Mouse (Mus musculus) kidney, adult 2 months (tissue): ENCODE data around the gene Lhb. TPM values are rescaled to one million over a fixed set of nuclear protein-coding genes. Genes with fewer than 3 reads are reported as not detected.
"Not testable (repeated sequence)": the region's sequence is repeated elsewhere in the genome, so short reads cannot be mapped to it uniquely, and the experiment has no call there.

Source experiments
- DNase-seq: peaks from one replicate; pipeline ENCODE4 v3.0.0; 2021
- H3K27ac ChIP-seq: fragments of 200-500 bp; 2 replicates; pipeline ENCODE4 v1.5.1; 2012; ENCODE audit warnings: low read depth, low read length, control low read depth, inconsistent platforms; ENCODE audit not compliant: insufficient read depth
- H3K27me3 ChIP-seq: fragments of 200-500 bp; replicated peaks from 2 replicates; pipeline ENCODE4 v1.6.1; 2012; ENCODE audit warnings: mild to moderate bottlenecking, moderate library complexity, low read length, inconsistent platforms; ENCODE audit not compliant: control insufficient read depth, insufficient read depth
- H3K36me3 ChIP-seq: fragments of 200-500 bp; 2 replicates; pipeline ENCODE4 v1.6.1; 2012; ENCODE audit warnings: mild to moderate bottlenecking, moderate library complexity, low read length, inconsistent platforms; ENCODE audit not compliant: control insufficient read depth, insufficient read depth
- H3K4me1 ChIP-seq: fragments of 200-500 bp; 2 replicates; pipeline ENCODE4 v1.6.1; 2011; ENCODE audit warnings: low read length; ENCODE audit not compliant: control insufficient read depth, insufficient read depth
- H3K4me3 ChIP-seq: fragments of 200-500 bp; 2 replicates; pipeline ENCODE4 v1.5.1; 2011; ENCODE audit warnings: mild to moderate bottlenecking, low read depth, low read length, control low read depth; ENCODE audit not compliant: insufficient read depth
- CTCF ChIP-seq: fragments of 200-500 bp; conservative IDR thresholded peaks from 2 replicates; pipeline ENCODE4 v1.5.1; 2011; ENCODE audit warnings: low read depth, mild to moderate bottlenecking, control low read depth, low read length, moderate library complexity, mixed read lengths; ENCODE audit not compliant: insufficient read depth, insufficient read length
- POLR2A ChIP-seq: fragments of 200-500 bp; IDR thresholded peaks from one replicate; pipeline ENCODE4 v1.6.1; 2011; ENCODE audit warnings: low read depth, low read length, control low read depth
- WGBS: fragments of 180-500 bp; shearing (Covaris S2); methylation state at CpG from one replicate; pipeline ENCODE4 v1.1.7; 2018; 5-methylcytosine and 5-hydroxymethylcytosine counted together
- polyA plus RNA-seq: library from polyadenylated mRNA; depleted of rRNA; stranded (reverse); fragments of >200 nt; gene quantifications from 2 replicates; pipeline ENCODE4 v1.2.3, GENCODE M21; 2012; rRNA removed

Gene Lhb
- polyA plus RNA-seq, result not detected in 2 replicates

- Histone ChIP-seq H3K4me3 (no peak within 1 kb of the TSS), H3K27me3 (no peaks in the 10 kb centered on the region), H3K4me1 (no peaks in the 10 kb centered on the region), H3K27ac (no peak within 1 kb of the TSS), H3K36me3 (no peaks in the 10 kb centered on the region; the same call in 1 of the 2 replicates)
- 69% methylated on average over 6 of the region's 6 CpGs for WGBS
- no peak for DNase-seq
- TF ChIP-seq POLR2A, result no peak
- TF ChIP-seq CTCF, result no peak
Measured at GRCm38 (mm10) chr7:45420615-45420919, at the start of gene Lhb. Gene Lhb, plus strand, starts transcription at chr7:45420820.

GRCm38 (mm10) chr7:45372371-45372770, 48.2 kb upstream of the Lhb start:
- H3K4me3 ChIP-seq, result no peak overlapping the region
- 75% methylated on average over 5 of the region's 5 CpGs for WGBS
- no peak for DNase-seq
- H3K4me1 ChIP-seq, result no peaks in the 10 kb centered on the region; the same call in 1 of the 2 replicates
- no peaks in the 10 kb centered on the region; the same call in 1 of the 2 replicates for H3K36me3 ChIP-seq
- no peak overlapping the region for H3K27ac ChIP-seq
- H3K27me3 ChIP-seq, result no peaks in the 10 kb centered on the region
- TF ChIP-seq CTCF (no peak), POLR2A (no peak)

- H3K4me1 ChIP-seq, result no peaks in the 10 kb centered on the region; the same call in 1 of the 2 replicates
- TF ChIP-seq POLR2A, result no peak
- TF ChIP-seq CTCF, result no peak
- 93% methylated on average over 8 of the region's 8 CpGs for WGBS
- no peak overlapping the region for H3K27ac ChIP-seq
- H3K4me3 ChIP-seq, result no peak overlapping the region
- no peaks in the 10 kb centered on the region for H3K27me3 ChIP-seq
- H3K36me3 ChIP-seq, result no peaks in the 10 kb centered on the region; the same call in 1 of the 2 replicates
- DNase-seq, result no peak
Measured at GRCm38 (mm10) chr7:45374620-45375019, 46.0 kb upstream of the Lhb start.

DNA sequence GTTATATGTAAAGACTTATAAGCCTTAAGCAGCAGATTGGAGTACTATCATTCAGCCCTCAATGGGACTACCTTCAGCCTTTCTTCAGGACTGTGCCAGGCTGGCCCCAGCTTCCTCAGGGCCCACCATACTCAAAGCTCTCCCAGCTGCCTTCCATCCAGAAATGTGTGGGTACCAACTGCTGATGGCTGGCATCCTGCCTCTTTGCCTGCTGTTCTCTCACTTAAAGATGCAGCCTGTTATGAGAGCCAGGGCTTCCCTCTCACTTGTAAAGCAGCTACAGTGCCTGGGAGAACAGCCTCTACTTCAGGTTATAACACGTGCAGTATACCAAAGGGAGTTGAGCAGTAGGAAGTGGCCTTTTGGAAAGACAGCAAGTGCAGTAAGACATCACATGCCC, 44.6 kb upstream of the Lhb start:
- Histone ChIP-seq H3K36me3 (no peaks in the 10 kb centered on the region; the same call in 1 of the 2 replicates), H3K4me3 (no peak overlapping the region), H3K27ac (no peak overlapping the region), H3K4me1 (no peaks in the 10 kb centered on the region), H3K27me3 (no peaks in the 10 kb centered on the region)
- DNase-seq, result no peak
- WGBS, result 83% methylated on average over 1 of the region's 1 CpGs
- TF ChIP-seq CTCF, result no peak
- no peak for TF ChIP-seq POLR2A

DNA sequence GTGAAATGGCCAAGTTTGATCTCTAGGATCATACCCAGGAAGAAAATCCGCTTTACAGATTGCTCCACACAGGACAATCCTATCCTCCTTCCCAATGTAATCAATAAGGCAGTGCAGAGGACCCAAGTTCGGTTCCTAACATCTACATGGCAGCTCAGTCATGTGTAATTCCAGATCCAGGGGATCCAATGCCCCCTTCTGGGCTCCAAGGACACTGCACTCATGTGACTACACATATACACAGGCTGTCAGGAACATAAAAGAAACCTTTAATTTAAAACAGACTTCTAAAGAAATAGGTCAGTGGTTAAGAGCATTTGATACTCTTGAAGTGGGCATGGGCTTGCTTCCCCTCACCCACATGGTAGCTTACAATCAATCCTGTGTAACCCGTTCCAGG, 34.5 kb upstream of the Lhb start:
- H3K4me3 ChIP-seq, result no peak overlapping the region
- peaks cover 20% of the 10 kb centered on the region for H3K36me3 ChIP-seq
- TF ChIP-seq CTCF, result 0 out of 2 replicates have a peak, but pooled peaks have one; percentile 11
- no peak for TF ChIP-seq POLR2A
- no peak overlapping the region for H3K27ac ChIP-seq
- 87% methylated on average over 3 of the region's 3 CpGs for WGBS
- H3K27me3 ChIP-seq, result no peaks in the 10 kb centered on the region
- DNase-seq, result no peak
- no peaks in the 10 kb centered on the region for H3K4me1 ChIP-seq

GRCm38 (mm10) chr7:45395129-45395541, 25.5 kb upstream of the Lhb start:
- DNase-seq, result no peak
- H3K27ac ChIP-seq, result peak overlapping the region; percentile 63
- peaks cover 4% of the 10 kb centered on the region; the same call in 1 of the 2 replicates for H3K36me3 ChIP-seq
- peaks cover 8% of the 10 kb centered on the region; the same call in 1 of the 2 replicates for H3K4me1 ChIP-seq
- peak overlapping the region; percentile 75 for H3K4me3 ChIP-seq
- TF ChIP-seq POLR2A (no peak), CTCF (no peak)
- under 1% methylated on average over 17 of the region's 20 CpGs for WGBS
- H3K27me3 ChIP-seq, result no peaks in the 10 kb centered on the region

DNA sequence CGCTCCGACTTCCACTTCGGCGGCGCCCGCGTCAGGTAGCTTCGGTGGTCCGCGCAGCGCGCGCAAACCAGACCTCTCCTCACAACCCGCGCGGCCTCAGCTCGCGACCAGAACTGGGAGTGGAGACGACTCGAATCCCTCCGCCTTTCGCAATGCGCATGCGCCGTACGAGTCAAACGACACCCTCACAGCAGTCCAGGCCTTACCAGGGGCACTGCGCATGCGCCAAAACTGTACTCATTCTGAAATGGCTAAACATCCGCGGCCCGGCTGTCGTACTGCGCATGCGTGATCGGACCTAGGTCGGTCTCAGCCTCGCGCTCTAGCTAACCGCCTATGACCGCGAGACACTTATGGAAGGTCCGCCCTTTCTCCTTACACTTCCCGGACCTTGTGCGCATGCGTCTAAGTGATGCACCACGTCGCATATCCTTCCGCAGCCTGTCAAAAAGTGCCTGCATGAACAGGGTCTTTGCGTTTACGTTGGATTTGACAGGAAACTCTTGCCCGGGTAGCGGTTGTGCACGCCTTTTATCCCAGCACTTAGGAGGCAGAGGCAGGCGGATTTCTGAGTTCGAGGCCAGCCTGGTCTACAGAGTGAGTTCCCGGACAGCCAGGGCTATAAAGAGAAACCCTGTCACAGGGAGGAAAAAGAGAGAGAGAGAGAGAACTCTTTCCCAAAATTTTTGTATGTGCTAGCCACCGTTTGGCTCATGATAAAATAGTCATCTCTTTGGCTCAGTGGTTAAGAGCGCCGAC, 24.9 kb upstream of the Lhb start, which contains the start of gene Snrnp70:
Snrnp70 (minus strand) TSS at position 165 of the 759 bp plus-strand sequence.
- WGBS, result under 1% methylated on average over 60 of the region's 60 CpGs
- H3K4me1 ChIP-seq, result peaks cover 8% of the 10 kb centered on the region; the same call in 1 of the 2 replicates
- peak; percentile 92 for TF ChIP-seq POLR2A
- TF ChIP-seq CTCF, result no peak
- peak; percentile 100 for DNase-seq
- no peaks in the 10 kb centered on the region for H3K27me3 ChIP-seq
- no peaks in the 10 kb centered on the region; the same call in 1 of the 2 replicates for H3K36me3 ChIP-seq
- H3K27ac ChIP-seq, result peak within 1 kb of the TSS; percentile 63
- H3K4me3 ChIP-seq, result peak within 1 kb of the TSS; percentile 75

DNA sequence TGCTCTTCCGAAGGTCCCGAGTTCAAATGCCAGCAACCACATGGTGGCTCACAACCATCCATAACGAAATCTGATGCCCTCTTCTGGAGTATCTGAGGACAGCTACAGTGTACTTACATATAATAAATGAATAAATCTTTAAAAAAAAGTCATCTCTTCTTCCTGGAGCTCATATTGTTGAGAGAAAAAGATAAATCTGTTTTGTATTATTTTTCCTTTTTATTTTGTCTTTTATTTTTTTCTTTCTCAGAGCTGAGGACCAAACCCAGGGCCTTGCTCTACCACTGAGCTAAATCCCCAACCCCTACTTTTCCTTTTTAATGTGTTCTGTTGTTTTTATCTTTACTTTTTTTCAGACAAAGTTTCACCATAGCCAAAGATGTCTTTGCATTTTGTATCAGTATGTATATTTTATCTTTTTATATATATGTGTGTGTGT, 24.3 kb upstream of the Lhb start:
- not testable (repeated sequence) for H3K36me3 ChIP-seq, H3K4me1 ChIP-seq, H3K27me3 ChIP-seq, DNase-seq
- Histone ChIP-seq H3K4me3 (peak overlapping the region; percentile 59), H3K27ac (peak overlapping the region; percentile 50; the same call in 1 of the 2 replicates)
- WGBS, result under 1% methylated on average over 3 of the region's 3 CpGs
